Mouse (Mus musculus): ENCODE results near the gene Stat2. TPM values are rescaled to one million over a fixed set of nuclear protein-coding genes. Genes with fewer than 3 reads are reported as not detected.

Gene Stat2
- polyA plus RNA-seq (2016; fragmentation: Nextera tagmentation; extraction: Ambion mirVana), result 23.3 and 25.6 TPM in 2 replicates

- 0 out of 2 replicates have a peak within 1 kb of the TSS, but pooled peaks have one; percentile 54 for H3K27ac ChIP-seq
- peak within 1 kb of the TSS; percentile 64 for H3K4me2 ChIP-seq (replicated peaks)
- H3K4me3 ChIP-seq, result peak within 1 kb of the TSS; percentile 69
- H3K9me3 ChIP-seq, result no peaks in the 10 kb centered on the region
- peak; percentile 99 for ATAC-seq (ENCODE audit: low FRiP score, low read depth)
- WGBS, result under 1% methylated on average over 43 of the region's 43 CpGs
- H3K9ac ChIP-seq, result peak within 1 kb of the TSS; percentile 77
- H3K27me3 ChIP-seq (replicated peaks), result no peaks in the 10 kb centered on the region
- H3K36me3 ChIP-seq, result no peaks in the 10 kb centered on the region
- H3K4me1 ChIP-seq, result peaks cover 4% of the 10 kb centered on the region; the same call in 1 of the 2 replicates
Measured at GRCm38 (mm10) chr10:128270287-128270841, at the start of gene Stat2. Gene Stat2 (plus strand): TSS chr10:128270559.

GRCm38 (mm10) chr10:128221533-128222286, 48.6 kb upstream of the Stat2 start:
- Histone ChIP-seq H3K4me1 (no peaks in the 10 kb centered on the region), H3K4me3 (no peak overlapping the region), H3K9me3 (no peaks in the 10 kb centered on the region), H3K9ac (no peak overlapping the region), H3K27ac (no peak overlapping the region), H3K27me3 (replicated peaks) (0 out of 2 replicates have a peak, but pooled peaks cover 5% of the 10 kb centered on the region), H3K36me3 (no peaks in the 10 kb centered on the region), H3K4me2 (replicated peaks) (no peak overlapping the region)
- 64% methylated on average over 16 of the region's 16 CpGs for WGBS
- no peak for ATAC-seq (ENCODE audit: low FRiP score, low read depth)

GRCm38 (mm10) chr10:128225064-128225463, 45.3 kb upstream of the Stat2 start:
- Histone ChIP-seq H3K4me3 (no peak overlapping the region), H3K27ac (no peak overlapping the region), H3K9ac (no peak overlapping the region)

GRCm38 (mm10) chr10:128225538-128225937, 44.8 kb upstream of the Stat2 start, which contains the start of gene Mip:
Gene Mip (plus strand): TSS chr10:128225838.
- Histone ChIP-seq H3K27ac (no peak within 1 kb of the TSS), H3K9me3 (no peaks in the 10 kb centered on the region), H3K9ac (no peak within 1 kb of the TSS), H3K4me1 (no peaks in the 10 kb centered on the region), H3K4me2 (replicated peaks) (no peak within 1 kb of the TSS), H3K36me3 (no peaks in the 10 kb centered on the region), H3K27me3 (replicated peaks) (0 out of 2 replicates have a peak, but pooled peaks cover 5% of the 10 kb centered on the region), H3K4me3 (no peak within 1 kb of the TSS)
- ATAC-seq (ENCODE audit: low FRiP score, low read depth), result no peak
- 46% methylated on average over 4 of the region's 4 CpGs for WGBS

More at GRCm38 (mm10) chr10:128225064-128225463, 45.3 kb upstream of the Stat2 start:
- ATAC-seq (ENCODE audit: low FRiP score, low read depth), result no peak
- Histone ChIP-seq H3K9me3 (no peaks in the 10 kb centered on the region), H3K4me1 (no peaks in the 10 kb centered on the region), H3K27me3 (replicated peaks) (0 out of 2 replicates have a peak, but pooled peaks cover 5% of the 10 kb centered on the region), H3K36me3 (no peaks in the 10 kb centered on the region), H3K4me2 (replicated peaks) (no peak overlapping the region)
- WGBS, result 57% methylated on average over 5 of the region's 5 CpGs

GRCm38 (mm10) chr10:128227592-128227991, 42.8 kb upstream of the Stat2 start:
- Histone ChIP-seq H3K9me3 (no peaks in the 10 kb centered on the region), H3K4me2 (replicated peaks) (no peak overlapping the region)
- 86% methylated on average over 9 of the region's 9 CpGs for WGBS

GRCm38 (mm10) chr10:128228009-128228408, 42.4 kb upstream of the Stat2 start:
- Histone ChIP-seq H3K4me3 (no peak overlapping the region), H3K9ac (no peak overlapping the region), H3K9me3 (no peaks in the 10 kb centered on the region), H3K27ac (no peak overlapping the region), H3K4me2 (replicated peaks) (no peak overlapping the region), H3K36me3 (no peaks in the 10 kb centered on the region), H3K4me1 (peaks cover 9% of the 10 kb centered on the region), H3K27me3 (replicated peaks) (0 out of 2 replicates have a peak, but pooled peaks cover 5% of the 10 kb centered on the region)
- no peak for ATAC-seq (ENCODE audit: low FRiP score, low read depth)
- WGBS, result 95% methylated on average over 8 of the region's 8 CpGs

More at GRCm38 (mm10) chr10:128227592-128227991, 42.8 kb upstream of the Stat2 start:
- H3K4me3 ChIP-seq, result no peak overlapping the region
- peaks cover 7% of the 10 kb centered on the region for H3K4me1 ChIP-seq
- ATAC-seq (ENCODE audit: low FRiP score, low read depth), result no peak
- H3K9ac ChIP-seq, result no peak overlapping the region
- no peaks in the 10 kb centered on the region for H3K36me3 ChIP-seq
- H3K27ac ChIP-seq, result no peak overlapping the region
- H3K27me3 ChIP-seq (replicated peaks), result 0 out of 2 replicates have a peak, but pooled peaks cover 5% of the 10 kb centered on the region

GRCm38 (mm10) chr10:128230582-128230981, 39.8 kb upstream of the Stat2 start:
- no peak overlapping the region for H3K9ac ChIP-seq
- H3K27ac ChIP-seq, result no peak overlapping the region
- peaks cover 9% of the 10 kb centered on the region for H3K4me1 ChIP-seq
- H3K36me3 ChIP-seq, result no peaks in the 10 kb centered on the region; the same call in 1 of the 2 replicates
- no peak overlapping the region for H3K4me3 ChIP-seq
- no peaks in the 10 kb centered on the region for H3K9me3 ChIP-seq
- WGBS, result 80% methylated on average over 12 of the region's 12 CpGs
- peak overlapping the region; percentile 65 for H3K4me2 ChIP-seq (replicated peaks)
- no peak for ATAC-seq (ENCODE audit: low FRiP score, low read depth)
- 0 out of 2 replicates have a peak, but pooled peaks cover 3% of the 10 kb centered on the region for H3K27me3 ChIP-seq (replicated peaks)

GRCm38 (mm10) chr10:128231146-128231545, 39.2 kb upstream of the Stat2 start:
- Histone ChIP-seq H3K36me3 (no peaks in the 10 kb centered on the region; the same call in 1 of the 2 replicates), H3K4me2 (replicated peaks) (peak overlapping the region; percentile 65), H3K27ac (no peak overlapping the region), H3K9ac (peak overlapping the region; percentile 77; the same call in 1 of the 2 replicates), H3K9me3 (no peaks in the 10 kb centered on the region), H3K4me3 (peak overlapping the region; percentile 87), H3K4me1 (peaks cover 9% of the 10 kb centered on the region), H3K27me3 (replicated peaks) (no peaks in the 10 kb centered on the region)
- WGBS, result 12% methylated on average over 5 of the region's 5 CpGs
- no peak for ATAC-seq (ENCODE audit: low FRiP score, low read depth)

GRCm38 (mm10) chr10:128231697-128232419, 38.5 kb upstream of the Stat2 start, which contains the start of gene Timeless:
Gene Timeless (plus strand): TSS chr10:128232065.
- H3K9me3 ChIP-seq, result no peaks in the 10 kb centered on the region
- no peaks in the 10 kb centered on the region for H3K27me3 ChIP-seq (replicated peaks)
- peak within 1 kb of the TSS; percentile 87 for H3K4me3 ChIP-seq
- ATAC-seq (ENCODE audit: low FRiP score, low read depth), result peak; percentile 93
- H3K9ac ChIP-seq, result peak within 1 kb of the TSS; percentile 77
- WGBS, result under 1% methylated on average over 58 of the region's 58 CpGs
- peak within 1 kb of the TSS; percentile 63 for H3K27ac ChIP-seq
- H3K4me1 ChIP-seq, result peaks cover 9% of the 10 kb centered on the region
- peak within 1 kb of the TSS; percentile 65 for H3K4me2 ChIP-seq (replicated peaks)
- no peaks in the 10 kb centered on the region; the same call in 1 of the 2 replicates for H3K36me3 ChIP-seq

- H3K4me2 ChIP-seq (replicated peaks), result peak overlapping the region; percentile 65
- peak overlapping the region; percentile 63; the same call in 1 of the 2 replicates for H3K27ac ChIP-seq
- H3K4me1 ChIP-seq, result peaks cover 9% of the 10 kb centered on the region
- H3K27me3 ChIP-seq (replicated peaks), result no peaks in the 10 kb centered on the region
- peak overlapping the region; percentile 77 for H3K9ac ChIP-seq
- H3K4me3 ChIP-seq, result peak overlapping the region; percentile 87
- no peaks in the 10 kb centered on the region; the same call in 1 of the 2 replicates for H3K36me3 ChIP-seq
- peak; percentile 42; the same call in 1 of the 2 replicates for ATAC-seq (ENCODE audit: low FRiP score, low read depth)
- WGBS, result under 1% methylated on average over 14 of the region's 14 CpGs
- H3K9me3 ChIP-seq, result no peaks in the 10 kb centered on the region
Measured at GRCm38 (mm10) chr10:128232420-128232985, 37.9 kb upstream of the Stat2 start.

GRCm38 (mm10) chr10:128236321-128236720, 34.0 kb upstream of the Stat2 start:
- no peak overlapping the region for H3K27ac ChIP-seq
- no peak overlapping the region for H3K9ac ChIP-seq
- 87% methylated on average over 4 of the region's 4 CpGs for WGBS
- no peak for ATAC-seq (ENCODE audit: low FRiP score, low read depth)
- no peak overlapping the region for H3K4me3 ChIP-seq
- no peaks in the 10 kb centered on the region for H3K9me3 ChIP-seq
- peaks cover 17% of the 10 kb centered on the region for H3K36me3 ChIP-seq
- H3K4me1 ChIP-seq, result peaks cover 3% of the 10 kb centered on the region; the same call in 1 of the 2 replicates
- no peak overlapping the region for H3K4me2 ChIP-seq (replicated peaks)
- H3K27me3 ChIP-seq (replicated peaks), result no peaks in the 10 kb centered on the region
